Mouse (Mus musculus) hindbrain, embryonic 11.5 days (tissue): ENCODE data around the gene Plxna4. TPM values are rescaled to one million over a fixed set of nuclear protein-coding genes. Genes with fewer than 3 reads are reported as not detected.

ENCODE experiments used
- ATAC-seq: fragments of 200-750 bp; cut with Nextera tagmentation; 2 replicates; pipeline ENCODE4 v1.8.0; 2017; ENCODE audit warnings: mild to moderate bottlenecking, moderate TSS enrichment, moderate library complexity; ENCODE audit not compliant: low FRiP score
- DNase-seq: peaks from one replicate; pipeline ENCODE4 v3.0.0-alpha.2; 2015; ENCODE audit warnings: low spot score
- H3K27ac ChIP-seq: fragments of 300-500 bp; sonication (generic); 2 replicates; pipeline ENCODE4 v1.5.1; 2014; ENCODE audit warnings: mild to moderate bottlenecking, low read depth, low read length
- H3K27me3 ChIP-seq: fragments of 300-500 bp; sonication (generic); 2 replicates; pipeline ENCODE4 v1.6.1; 2014; ENCODE audit warnings: mild to moderate bottlenecking, low read length, moderate library complexity, mixed read lengths; ENCODE audit not compliant: control insufficient read depth, insufficient read depth
- H3K36me3 ChIP-seq: fragments of 300-500 bp; sonication (generic); 2 replicates; pipeline ENCODE4 v1.6.1; 2014; ENCODE audit warnings: mild to moderate bottlenecking, low read length, moderate library complexity, mixed read lengths; ENCODE audit not compliant: control insufficient read depth, insufficient read depth
- H3K4me1 ChIP-seq: fragments of 300-500 bp; sonication (generic); replicated peaks from 2 replicates; pipeline ENCODE4 v1.6.1; 2014; ENCODE audit warnings: low read length, mixed read lengths; ENCODE audit not compliant: control insufficient read depth, insufficient read depth
- H3K4me2 ChIP-seq: fragments of 300-500 bp; sonication (generic); replicated peaks from 2 replicates; pipeline ENCODE4 v1.6.1; 2014; ENCODE audit warnings: mild to moderate bottlenecking, low read depth, low read length
- H3K4me3 ChIP-seq: fragments of 300-500 bp; sonication (generic); 2 replicates; pipeline ENCODE4 v1.5.1; 2014; ENCODE audit warnings: low read depth, low read length
- H3K9ac ChIP-seq: fragments of 300-500 bp; sonication (generic); 2 replicates; pipeline ENCODE4 v1.6.1; 2014; ENCODE audit warnings: low read depth, low read length
- H3K9me3 ChIP-seq: fragments of 300-500 bp; sonication (generic); 2 replicates; pipeline ENCODE4 v1.6.1; 2016; ENCODE audit warnings: low read length; ENCODE audit not compliant: control insufficient read depth
- WGBS: fragments of 180-500 bp; shearing (Covaris S2); extraction: QIAGEN DNeasy Blood & Tissue Kit; methylation state at CpG from one replicate; pipeline ENCODE4 v1.1.7; 2014; 5-methylcytosine and 5-hydroxymethylcytosine counted together
- polyA plus RNA-seq: library from polyadenylated mRNA; unstranded; fragments of >200 nt; fragmentation: Nextera tagmentation; extraction: Ambion mirVana; gene quantifications from 2 replicates; pipeline ENCODE4 v1.2.1, GENCODE M21; 2014

Plxna4 gene
- polyA plus RNA-seq, 1 experiment from 2014 or later: 8.1 TPM

DNA sequence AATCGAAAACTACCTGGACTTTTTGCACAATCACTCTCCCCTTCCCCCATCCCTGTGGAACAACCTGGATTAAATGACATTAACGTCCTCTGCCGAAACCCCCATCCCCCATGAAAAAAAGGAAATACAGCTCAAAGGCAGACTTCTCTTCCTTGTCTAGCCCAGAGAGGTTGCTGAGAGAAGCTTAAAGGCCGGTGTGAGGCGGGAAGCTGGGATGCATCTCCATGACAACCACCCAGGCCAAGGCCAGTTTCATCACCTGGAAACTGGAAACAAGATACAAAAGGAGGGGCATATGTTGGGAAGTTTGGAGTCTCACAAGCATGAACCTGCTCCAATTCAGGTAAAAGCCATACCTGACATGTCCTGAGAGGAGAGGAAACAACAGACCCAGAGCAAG is 230.5 kb downstream of the Plxna4 start:
- Histone ChIP-seq H3K4me2 (no peak overlapping the region), H3K36me3 (no peaks in the 10 kb centered on the region), H3K27me3 (no peaks in the 10 kb centered on the region), H3K27ac (no peak overlapping the region), H3K9me3 (no peaks in the 10 kb centered on the region), H3K4me1 (no peaks in the 10 kb centered on the region), H3K4me3 (no peak overlapping the region), H3K9ac (no peak overlapping the region)
- WGBS: 76% methylated on average over 5 of the region's 5 CpGs
- DNase-seq (no peak), ATAC-seq (no peak)

- WGBS: 76% methylated on average over 4 of the region's 4 CpGs
- ATAC-seq (no peak), DNase-seq (no peak)
- H3K9ac ChIP-seq: no peak overlapping the region
- H3K4me2 ChIP-seq: no peak overlapping the region
- H3K9me3 ChIP-seq: no peaks in the 10 kb centered on the region
- H3K4me1 ChIP-seq: no peaks in the 10 kb centered on the region
- H3K4me3 ChIP-seq: no peak overlapping the region
- no peaks in the 10 kb centered on the region for H3K36me3 ChIP-seq
- no peaks in the 10 kb centered on the region for H3K27me3 ChIP-seq
- H3K27ac ChIP-seq: no peak overlapping the region
Measured at GRCm38 (mm10) chr6:32355559-32355958, 232.4 kb downstream of the Plxna4 start.

DNA sequence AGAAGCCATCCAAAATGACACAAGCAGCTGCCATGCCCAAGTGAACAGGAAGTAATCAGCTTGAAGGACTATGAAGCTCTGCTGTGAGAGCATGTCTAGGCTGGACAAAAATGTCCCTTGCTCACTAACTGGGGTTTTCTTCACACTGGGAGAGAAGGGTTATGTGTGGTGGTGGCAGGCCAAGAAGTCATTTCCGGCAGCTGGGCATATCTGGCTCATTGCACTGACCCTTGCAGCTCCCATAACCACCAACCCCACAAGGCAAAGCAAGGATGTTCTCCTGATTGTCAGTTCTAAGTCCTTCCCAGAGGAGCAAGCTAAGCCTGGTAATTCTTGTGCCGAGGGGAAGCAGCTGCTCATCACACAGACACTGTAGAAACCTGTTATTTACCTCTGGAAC is 239.0 kb downstream of the Plxna4 start:
- WGBS: 79% methylated on average over 2 of the region's 2 CpGs
- H3K4me2 ChIP-seq: no peak overlapping the region

GRCm38 (mm10) chr6:32348126-32348525 is 239.9 kb downstream of the Plxna4 start:
- no peak for ATAC-seq
- H3K9me3 ChIP-seq: no peaks in the 10 kb centered on the region
- H3K9ac ChIP-seq: no peak overlapping the region
- H3K27me3 ChIP-seq: no peaks in the 10 kb centered on the region
- DNase-seq: no peak
- H3K4me3 ChIP-seq: no peak overlapping the region
- no peaks in the 10 kb centered on the region for H3K4me1 ChIP-seq
- WGBS: 84% methylated on average over 6 of the region's 6 CpGs
- H3K4me2 ChIP-seq: no peak overlapping the region
- H3K27ac ChIP-seq: no peak overlapping the region
- H3K36me3 ChIP-seq: no peaks in the 10 kb centered on the region

More for the DNA sequence above, 239.0 kb downstream of the Plxna4 start:
- no peak overlapping the region for H3K27ac ChIP-seq
- no peak overlapping the region for H3K9ac ChIP-seq
- DNase-seq (no peak), ATAC-seq (no peak)
- no peaks in the 10 kb centered on the region for H3K9me3 ChIP-seq
- H3K27me3 ChIP-seq: no peaks in the 10 kb centered on the region
- no peak overlapping the region for H3K4me3 ChIP-seq
- H3K36me3 ChIP-seq: no peaks in the 10 kb centered on the region
- H3K4me1 ChIP-seq: no peaks in the 10 kb centered on the region

GRCm38 (mm10) chr6:32346015-32346414 is 242.0 kb downstream of the Plxna4 start:
- Histone ChIP-seq H3K27ac (no peak overlapping the region), H3K36me3 (no peaks in the 10 kb centered on the region), H3K4me2 (no peak overlapping the region), H3K4me1 (no peaks in the 10 kb centered on the region), H3K9ac (no peak overlapping the region), H3K9me3 (no peaks in the 10 kb centered on the region), H3K4me3 (no peak overlapping the region), H3K27me3 (no peaks in the 10 kb centered on the region)
- ATAC-seq: no peak
- 85% methylated on average over 2 of the region's 2 CpGs for WGBS
- DNase-seq: no peak

DNA sequence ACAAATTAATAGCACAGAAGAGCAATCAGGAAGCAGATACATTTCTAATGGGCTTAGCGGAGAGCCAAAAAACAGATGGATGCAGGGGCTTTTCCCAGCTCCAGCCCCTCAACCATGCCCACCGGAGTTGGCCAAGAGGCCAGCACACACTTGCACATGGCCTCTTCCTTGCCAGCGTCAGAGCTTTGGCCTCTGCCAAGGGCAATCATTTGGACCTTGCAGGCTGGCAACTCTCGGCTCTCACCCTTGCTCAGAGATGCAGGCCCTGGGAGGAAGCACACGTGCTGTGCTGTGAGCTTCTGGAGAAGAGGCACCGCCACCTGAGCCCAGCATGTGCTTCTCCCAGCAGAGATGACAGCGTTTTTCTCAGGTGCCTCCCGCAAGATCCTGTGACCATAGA is 245.3 kb downstream of the Plxna4 start:
- Histone ChIP-seq H3K27me3 (no peaks in the 10 kb centered on the region), H3K36me3 (no peaks in the 10 kb centered on the region), H3K4me3 (no peak overlapping the region), H3K4me1 (no peaks in the 10 kb centered on the region), H3K9ac (no peak overlapping the region), H3K4me2 (no peak overlapping the region), H3K9me3 (no peaks in the 10 kb centered on the region), H3K27ac (no peak overlapping the region)
- no peak for DNase-seq
- ATAC-seq: no peak
- 79% methylated on average over 8 of the region's 8 CpGs for WGBS

GRCm38 (mm10) chr6:32342272-32342671 is 245.7 kb downstream of the Plxna4 start:
- Histone ChIP-seq H3K36me3 (no peaks in the 10 kb centered on the region), H3K9me3 (no peaks in the 10 kb centered on the region), H3K9ac (no peak overlapping the region), H3K27me3 (no peaks in the 10 kb centered on the region), H3K4me3 (no peak overlapping the region), H3K4me1 (no peaks in the 10 kb centered on the region), H3K27ac (no peak overlapping the region), H3K4me2 (no peak overlapping the region)
- 78% methylated on average over 6 of the region's 6 CpGs for WGBS
- ATAC-seq (no peak), DNase-seq (no peak)

DNA sequence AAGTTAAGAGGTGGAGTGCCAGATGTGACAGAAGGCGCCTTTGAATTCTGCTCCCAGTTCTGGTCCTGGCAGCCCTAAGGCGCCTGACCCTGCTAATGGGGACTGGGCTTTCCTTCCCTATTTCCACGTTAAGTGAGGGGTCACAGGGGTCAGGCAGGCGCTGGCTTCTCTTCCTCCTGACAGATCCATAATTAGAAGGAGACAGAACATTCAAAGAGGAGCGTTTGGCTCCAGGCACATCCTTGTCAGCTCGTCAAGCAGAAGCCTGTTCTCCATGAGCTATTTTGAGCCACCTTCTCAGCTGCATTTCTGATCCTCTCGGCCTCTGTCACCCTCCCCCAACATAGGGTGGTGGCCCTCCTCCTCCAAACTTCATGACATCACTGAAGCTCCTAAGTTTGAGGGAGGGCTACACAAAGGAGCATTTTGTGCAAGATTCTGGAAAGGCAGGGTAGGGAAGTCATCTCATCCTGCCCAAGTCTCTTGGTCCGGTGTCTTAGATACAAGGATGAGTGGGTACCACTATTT is 249.5 kb downstream of the Plxna4 start:
- Histone ChIP-seq H3K4me1 (no peaks in the 10 kb centered on the region), H3K27ac (no peak overlapping the region), H3K9ac (no peak overlapping the region), H3K4me2 (no peak overlapping the region), H3K36me3 (no peaks in the 10 kb centered on the region), H3K4me3 (no peak overlapping the region), H3K9me3 (no peaks in the 10 kb centered on the region), H3K27me3 (no peaks in the 10 kb centered on the region)
- 40% methylated on average over 8 of the region's 8 CpGs for WGBS
- ATAC-seq (no peak), DNase-seq (no peak)

- DNase-seq: no peak
- ATAC-seq: no peak
- H3K4me3 ChIP-seq: no peak overlapping the region
- H3K4me2 ChIP-seq: no peak overlapping the region
- no peaks in the 10 kb centered on the region for H3K36me3 ChIP-seq
- H3K27me3 ChIP-seq: no peaks in the 10 kb centered on the region
- no peaks in the 10 kb centered on the region for H3K9me3 ChIP-seq
- no peak overlapping the region for H3K9ac ChIP-seq
- H3K27ac ChIP-seq: no peak overlapping the region
- H3K4me1 ChIP-seq: no peaks in the 10 kb centered on the region
Measured at GRCm38 (mm10) chr6:32331281-32331680, 256.7 kb downstream of the Plxna4 start.
